Mouse (Mus musculus) B cell, adult 2 months (primary cell): Measurements from ENCODE around the gene Myom1.

Experiments used
- DNase-seq, 2 experiments: peaks; one replicate each; pipeline ENCODE4 v3.0.0; 2022

Myom1 gene

DNA sequence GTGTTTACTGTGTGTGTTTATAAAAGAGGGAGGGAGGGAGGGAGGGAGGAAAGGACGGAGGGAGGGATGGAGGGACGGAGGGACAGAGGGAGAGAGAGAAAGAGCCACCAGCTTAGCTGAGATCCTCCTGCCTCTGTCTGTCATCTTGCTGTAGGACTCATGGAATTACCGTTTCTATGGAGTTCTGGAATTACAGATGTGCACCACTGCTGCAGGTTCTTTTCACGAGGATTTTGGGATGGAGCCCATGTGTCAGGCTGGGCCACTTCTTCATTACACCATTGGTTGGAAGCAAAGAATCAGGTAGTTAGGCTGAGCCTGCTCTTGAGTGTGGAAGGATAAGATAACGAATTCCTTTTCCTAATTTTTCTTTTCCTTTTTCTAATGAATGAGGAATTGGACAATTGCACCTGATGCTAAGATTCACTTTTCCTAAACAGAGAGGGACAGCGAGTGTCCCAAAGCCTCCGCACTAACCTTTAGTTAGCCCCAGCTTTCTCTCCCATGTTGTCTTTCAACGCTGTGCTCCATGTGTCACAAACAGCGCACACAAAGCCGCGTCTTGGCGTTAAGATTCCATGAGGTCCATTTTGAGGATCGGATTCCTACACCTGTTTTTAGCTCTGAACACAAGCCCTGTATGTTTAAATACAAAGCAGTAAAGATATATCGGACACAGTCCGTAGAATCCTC, 16.3 kb downstream of the Myom1 start:
- no peak for DNase-seq

DNA sequence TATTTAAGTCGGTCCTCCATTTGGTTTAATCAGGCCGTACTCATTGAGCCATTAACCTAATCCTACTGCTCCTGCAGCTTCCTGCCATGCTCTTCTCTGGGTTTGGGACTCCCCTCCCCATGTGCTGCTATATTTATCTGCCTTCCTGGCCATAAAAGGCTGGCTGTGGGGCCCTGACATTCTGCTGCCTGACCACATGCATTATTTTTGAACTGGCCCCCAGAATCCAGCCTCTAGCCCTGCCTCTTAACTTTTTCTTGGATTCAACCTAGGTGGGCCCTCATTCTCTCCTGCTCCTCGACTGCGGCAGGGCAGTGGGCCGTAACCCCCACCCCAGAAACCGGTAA, 16.8 kb downstream of the Myom1 start:
- DNase-seq, result no peak

DNA sequence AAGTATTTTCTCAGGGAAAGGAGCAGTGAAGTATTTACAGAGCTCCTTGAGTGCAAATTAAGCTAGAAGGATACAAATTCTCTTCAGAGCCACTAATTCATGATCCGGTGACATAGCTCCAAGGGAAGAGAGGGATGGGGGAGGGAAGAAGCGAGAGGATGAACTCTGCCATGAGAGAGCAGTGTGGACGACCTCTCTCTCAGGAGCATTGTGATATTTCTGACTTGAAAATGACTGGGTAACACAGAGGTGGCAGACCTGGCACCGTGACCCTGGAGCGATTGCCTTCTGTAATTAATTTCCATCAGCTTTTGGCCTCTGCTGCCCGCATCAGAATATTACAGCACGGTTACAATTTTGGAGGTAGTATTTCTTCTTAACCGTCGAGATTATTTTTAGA, 17.4 kb downstream of the Myom1 start:
- DNase-seq, result no peak

DNA sequence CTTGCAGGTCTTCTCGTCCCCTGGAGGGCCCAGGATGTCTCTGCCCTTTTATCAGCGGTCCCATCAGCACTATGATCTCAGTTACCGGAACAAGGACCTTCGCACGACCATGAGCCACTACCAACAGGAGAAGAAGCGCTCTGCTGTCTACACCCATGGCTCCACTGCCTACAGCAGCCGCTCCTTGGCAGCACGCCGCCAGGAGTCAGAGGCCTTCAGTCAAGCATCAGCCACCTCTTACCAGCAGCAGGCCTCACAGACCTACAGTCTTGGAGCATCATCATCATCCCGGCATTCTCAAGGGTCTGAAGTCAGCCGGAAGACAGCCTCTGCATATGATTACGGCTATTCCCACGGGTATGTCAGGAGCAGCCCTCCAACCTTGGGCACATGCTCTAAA, 20.4 kb downstream of the Myom1 start:
- no peak for DNase-seq

DNA sequence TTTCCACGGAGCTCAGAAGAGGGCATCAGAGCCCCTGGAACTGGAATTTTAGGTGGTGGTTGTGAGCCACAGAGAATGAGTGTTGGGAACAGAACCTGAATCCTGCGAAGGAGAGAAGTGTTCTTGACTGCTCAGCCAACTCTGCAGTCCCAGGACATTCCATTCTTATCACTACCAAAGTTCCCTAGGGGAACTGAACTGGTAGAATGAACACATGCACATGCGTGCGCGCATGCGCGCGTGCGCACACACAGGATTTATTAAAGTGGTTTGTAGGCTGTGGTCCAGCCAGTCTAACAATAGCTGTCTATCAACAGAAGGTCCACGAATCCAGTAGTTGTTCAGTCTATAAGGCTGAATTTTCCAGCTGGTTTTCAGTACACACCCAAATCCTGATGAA, 21.6 kb downstream of the Myom1 start:
- DNase-seq, result no peak

DNA sequence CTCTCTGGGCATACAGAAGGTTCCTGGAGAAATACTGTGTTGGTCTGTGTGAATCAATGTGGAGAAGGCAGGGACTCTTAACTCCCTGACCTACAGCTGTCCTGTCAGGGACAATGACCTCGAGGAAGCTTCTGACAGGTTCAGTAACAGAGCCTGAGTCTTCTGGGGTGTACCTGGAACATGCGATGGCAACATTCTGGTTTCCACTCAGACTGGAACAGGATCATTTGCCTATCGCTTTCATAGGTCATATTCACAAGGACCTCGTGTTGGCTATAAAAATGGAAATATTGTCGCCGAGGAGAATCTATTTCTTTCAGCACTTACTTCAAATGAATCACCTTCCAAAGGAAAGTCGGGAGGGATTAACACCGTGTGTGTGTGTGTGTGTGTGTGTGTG, 23.5 kb downstream of the Myom1 start:
- no peak for DNase-seq

DNA sequence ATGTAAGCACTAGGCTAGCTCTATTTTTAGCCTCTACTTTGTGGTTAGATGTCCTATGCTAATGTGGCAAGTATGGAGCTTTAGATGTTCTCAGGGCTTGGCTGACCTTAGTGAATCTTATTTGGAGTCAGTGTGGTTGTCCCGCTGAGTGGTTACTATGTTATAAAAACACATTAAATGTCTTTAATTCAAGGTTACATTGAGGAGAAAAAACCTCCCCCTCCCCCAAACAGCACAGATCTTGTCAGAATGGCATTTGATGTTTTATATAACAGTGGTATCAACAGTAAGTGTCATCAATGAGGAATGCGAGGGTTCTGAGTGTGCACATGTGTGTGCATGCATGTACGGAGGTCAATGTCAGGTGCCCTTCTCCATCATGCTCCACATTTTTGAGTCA, 24.8 kb downstream of the Myom1 start:
- DNase-seq, result no peak

DNA sequence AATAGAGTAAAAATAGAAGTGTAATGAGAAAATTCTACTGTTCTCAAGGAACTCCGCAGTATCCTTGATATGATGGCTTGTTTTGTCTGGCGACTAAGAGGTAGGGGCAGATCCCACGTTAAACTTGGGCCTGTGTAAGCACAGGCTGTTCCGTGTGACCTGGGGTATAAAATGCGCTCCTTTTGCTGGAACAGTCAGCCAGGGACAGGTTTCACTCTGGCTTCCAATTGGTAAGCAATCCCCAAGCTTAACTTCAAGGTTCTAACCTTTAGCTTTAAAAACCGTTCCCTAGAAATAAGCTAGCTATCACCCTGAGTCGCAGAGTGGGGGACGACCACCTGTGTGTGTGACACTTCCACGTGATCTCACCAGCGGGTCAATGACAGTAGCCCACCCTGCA, 30.3 kb downstream of the Myom1 start:
- DNase-seq, result no peak

DNA sequence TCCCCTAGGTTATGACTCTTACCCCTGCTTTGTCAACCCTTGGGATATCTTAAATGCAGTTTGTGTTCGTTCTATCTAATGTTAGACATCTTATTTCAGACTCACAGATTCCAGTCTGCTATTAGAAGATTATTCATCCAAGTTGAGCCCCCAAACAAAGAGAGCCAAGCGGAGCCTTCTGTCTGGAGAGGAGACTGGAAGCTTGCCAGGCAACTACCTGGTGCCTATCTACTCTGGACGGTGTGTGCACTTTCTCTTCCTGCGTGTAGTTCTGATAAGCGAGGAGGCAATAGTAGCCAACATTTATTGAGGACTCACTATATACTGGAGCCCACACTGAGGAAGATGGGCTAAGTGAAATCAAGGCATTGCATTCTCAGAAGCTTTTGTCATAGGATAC, 32.0 kb downstream of the Myom1 start:
- DNase-seq, result no peak

DNA sequence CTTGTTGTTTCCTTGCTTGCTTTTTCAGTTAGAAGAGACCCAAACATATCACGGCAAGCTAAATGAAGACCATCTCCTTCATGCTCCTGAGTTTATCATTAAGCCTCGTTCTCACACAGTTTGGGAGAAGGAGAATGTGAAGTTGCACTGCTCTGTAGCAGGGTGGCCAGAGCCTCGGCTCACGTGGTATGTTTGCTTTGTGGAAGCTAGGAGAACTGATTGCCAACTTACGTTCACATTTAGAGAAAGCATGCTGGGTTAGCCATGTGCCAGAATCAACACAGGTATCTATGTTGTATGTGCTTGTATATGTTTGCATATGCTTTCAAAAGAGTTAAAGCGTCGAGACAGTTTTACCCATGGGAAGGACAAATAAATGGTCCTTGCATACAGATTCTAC, 34.8 kb downstream of the Myom1 start:
- no peak for DNase-seq

DNA sequence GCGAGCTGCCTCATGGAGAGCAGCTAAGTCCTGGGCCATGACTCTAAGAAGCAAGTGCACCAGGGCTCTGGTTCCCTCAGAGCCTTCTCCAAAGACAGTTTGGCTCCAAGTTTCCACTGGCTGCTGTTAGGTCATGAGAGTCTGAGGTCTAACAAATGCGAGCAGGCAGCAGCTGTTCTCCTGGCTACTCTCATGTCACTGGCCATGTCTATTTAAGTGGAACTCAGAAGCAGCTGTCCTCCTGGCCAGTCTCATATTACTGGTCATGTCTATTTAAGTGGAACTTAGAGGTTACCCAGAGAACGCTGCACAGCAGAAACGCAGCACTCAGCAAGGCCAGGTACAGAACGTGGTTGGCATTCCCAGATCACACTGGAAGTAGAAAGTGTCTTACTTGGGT, 36.4 kb downstream of the Myom1 start:
- DNase-seq, result no peak

DNA sequence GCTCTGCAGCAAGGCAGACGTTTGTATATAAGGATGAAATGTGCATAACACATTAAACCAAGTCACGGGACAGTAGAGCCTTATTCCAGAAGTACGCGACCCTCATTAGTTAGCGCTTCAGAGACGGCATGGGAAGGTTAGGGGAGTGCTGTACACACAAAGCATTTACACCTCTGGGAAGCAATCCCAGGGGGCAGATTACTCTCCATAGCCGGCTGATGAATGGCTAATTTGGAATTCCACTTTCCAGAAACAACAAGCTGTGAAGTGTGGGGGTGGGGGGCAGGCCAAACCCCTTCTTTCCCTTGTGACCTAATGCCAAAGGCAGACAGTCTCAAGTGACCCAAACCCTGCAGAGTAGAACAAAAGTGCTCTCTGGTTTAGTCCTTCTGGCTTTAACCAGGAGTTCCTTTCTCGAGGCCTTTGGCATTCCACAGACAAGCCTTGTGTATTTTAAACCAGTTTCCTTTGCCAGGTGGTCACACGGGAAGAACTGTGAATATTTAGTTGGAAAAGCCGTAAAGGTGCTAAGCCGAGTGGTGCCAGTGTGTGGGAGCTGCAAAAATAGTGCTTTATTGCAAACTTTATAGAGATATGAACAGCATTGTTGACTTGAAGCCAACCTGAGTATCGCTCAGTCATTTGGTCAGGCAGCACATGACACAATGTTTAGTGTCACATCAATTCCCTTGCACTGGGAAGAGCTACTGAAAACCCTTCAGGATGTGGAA, 37.6 kb downstream of the Myom1 start:
- no peak for DNase-seq

DNA sequence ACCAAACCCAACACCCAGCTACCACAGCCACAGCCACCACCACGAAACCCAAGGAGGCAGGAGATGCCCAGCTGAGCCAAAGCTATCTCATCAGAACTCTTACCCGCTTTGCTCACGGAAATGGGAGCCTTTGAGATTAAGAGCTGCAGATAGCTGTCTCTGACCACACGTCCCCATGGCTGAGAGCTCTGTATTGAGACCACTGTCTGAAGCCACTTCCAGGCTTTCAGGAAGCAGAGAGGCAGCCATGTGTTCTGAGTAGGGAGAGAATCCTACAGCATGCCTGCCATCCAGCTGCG, 38.1 kb downstream of the Myom1 start:
- no peak for DNase-seq

DNA sequence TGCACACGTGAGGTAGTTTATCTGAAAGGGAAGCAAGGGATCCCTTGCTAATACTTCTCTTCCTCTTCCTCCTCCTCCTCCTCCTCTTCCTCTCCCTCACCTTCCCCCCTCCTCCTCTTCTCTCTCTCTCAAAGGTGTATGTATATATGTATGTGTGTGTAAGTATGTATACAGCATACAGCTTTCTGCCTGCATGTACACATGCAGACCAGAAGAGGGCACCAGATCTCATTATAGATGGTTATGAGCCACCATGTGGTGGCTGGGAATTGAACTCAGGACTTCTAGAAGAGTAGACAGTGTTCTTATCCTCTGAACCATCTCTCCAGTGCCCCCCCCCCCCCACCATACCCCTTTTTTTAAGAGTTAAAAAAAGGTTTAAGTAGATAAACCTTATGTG, 40.2 kb downstream of the Myom1 start:
- DNase-seq, result no peak

DNA sequence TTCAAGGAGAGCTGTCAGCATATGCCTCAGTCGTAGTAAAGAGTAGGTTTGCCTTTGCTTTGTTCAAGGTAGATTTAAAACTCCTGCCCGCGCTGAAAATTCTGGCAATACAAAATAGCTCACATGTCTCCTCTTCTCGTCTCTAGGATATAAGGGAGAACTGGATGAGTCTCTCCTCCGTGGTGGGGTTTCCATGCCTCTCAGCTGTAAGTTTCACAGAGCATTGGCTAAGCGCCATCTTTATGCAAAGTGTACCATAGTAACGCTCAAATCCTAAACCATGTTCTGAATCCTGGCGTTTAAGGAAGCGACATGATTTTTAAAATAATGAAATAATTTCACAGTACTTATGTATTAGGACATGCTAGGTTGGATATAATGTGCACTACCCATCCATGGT, 43.2 kb downstream of the Myom1 start:
- no peak for DNase-seq

DNA sequence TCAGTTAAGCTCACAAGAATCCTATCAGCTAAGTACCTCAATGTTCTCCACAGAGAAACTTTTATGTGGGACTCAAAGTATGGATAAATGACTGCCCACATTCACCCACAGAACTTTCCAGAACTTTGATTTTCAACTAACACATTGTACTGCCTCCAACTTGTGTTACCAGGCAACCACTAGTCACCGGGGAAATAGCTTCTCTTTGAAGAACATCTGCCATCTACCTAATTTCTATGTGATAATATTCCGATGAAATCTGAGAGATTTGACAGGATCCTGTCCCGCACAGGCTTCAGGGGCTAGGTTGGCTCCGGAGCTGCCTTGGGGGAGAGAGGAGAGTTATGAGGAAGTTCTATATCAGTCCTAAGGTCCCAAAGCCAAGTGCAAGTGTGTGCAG, 44.4 kb downstream of the Myom1 start:
- DNase-seq, result no peak

DNA sequence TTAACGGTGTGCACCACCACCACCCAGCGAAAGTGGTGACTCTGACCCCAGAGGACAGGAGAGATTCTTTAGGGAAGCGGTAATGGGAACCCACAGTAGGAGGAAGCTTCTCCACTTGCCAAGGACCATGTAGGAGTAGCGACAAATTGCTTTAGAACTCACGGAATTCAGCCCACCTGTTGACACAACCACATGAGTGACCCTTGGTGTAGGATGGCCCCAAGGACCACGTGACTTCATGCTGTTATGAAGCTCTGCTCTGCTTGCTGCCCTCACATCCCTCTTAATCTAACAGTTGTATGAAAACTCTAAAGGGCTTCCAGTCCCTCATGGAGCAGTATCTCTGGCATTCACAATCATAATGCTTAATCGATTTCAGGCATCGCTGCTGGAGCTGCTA, 46.9 kb downstream of the Myom1 start:
- no peak for DNase-seq

DNA sequence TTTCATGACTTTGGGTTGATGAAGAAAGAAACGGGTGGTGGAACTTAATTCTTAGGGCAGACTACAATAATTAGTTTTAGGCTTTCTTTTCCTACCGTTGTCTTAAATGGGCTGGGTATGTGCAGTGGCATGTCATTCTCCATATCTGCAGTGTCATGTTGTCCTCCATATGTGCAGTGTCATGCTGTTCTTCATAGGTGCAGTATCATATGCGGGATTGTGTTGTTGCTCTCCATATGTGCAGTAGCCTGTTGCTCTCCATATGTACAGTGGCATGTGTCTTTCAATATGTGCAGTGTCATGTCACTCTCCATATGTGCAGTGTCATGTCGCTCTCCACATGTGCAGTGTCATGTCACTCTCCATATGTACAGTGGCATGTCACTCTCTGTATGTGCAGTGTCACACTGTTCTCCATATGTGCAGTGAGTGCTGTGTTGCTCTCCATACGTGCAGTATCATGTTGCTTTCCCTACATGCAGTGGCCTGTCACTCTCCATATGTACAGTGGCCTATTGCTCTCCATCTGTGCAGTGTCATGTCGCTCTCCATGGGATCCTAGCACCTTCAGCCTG, 50.8 kb downstream of the Myom1 start:
- no peak for DNase-seq

DNA sequence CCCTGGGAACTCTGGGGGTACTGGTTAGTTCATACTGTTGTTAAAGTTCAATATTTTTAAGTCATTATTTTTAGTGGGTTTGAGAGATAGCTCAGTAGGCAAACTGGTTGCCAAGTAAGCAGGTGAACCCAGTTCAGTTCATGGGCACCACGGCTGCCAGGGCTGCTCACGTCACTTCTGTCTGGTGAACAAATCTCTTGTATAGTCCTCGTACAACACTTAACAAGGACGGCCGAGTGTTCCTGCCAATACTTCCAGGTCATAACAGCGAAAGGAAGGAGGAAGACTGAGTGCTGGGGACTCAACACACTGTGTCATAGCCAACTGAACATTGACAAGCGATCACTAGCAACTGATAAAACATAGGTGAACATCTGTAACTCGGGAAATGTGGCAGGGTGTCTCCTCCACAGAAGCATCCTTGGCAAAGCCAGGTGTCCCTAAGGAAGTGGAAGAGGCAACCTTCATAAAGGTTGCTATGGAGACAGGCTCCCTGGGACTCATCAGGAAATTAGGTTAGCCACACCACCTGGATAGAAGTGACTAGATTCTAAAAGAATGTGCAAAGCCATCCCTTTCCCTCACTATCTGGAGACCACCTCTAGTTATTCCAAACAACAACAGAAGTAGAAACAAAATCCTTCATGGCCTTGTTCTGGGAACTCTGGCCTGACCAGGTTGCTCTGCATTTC, 52.9 kb downstream of the Myom1 start:
- no peak for DNase-seq

DNA sequence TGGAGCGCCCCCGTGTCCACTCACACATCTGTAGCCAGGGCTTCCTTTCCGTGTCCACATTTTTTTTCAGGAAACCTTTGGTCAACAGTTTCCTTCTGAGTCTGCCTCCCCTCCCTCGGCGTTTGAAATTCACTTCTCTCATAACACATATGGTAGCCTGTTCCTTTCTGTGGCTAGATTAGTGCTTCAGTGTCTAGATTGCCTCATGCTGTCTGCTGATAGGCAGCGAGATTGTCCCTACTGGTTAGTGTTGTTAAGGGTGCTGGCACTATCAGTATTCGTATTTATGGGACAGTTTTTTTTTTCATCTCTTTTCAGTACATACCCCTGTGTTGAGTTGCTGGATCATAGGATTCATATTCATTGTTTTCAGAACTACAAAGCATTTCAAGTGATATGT, 54.0 kb downstream of the Myom1 start:
- no peak for DNase-seq

DNA sequence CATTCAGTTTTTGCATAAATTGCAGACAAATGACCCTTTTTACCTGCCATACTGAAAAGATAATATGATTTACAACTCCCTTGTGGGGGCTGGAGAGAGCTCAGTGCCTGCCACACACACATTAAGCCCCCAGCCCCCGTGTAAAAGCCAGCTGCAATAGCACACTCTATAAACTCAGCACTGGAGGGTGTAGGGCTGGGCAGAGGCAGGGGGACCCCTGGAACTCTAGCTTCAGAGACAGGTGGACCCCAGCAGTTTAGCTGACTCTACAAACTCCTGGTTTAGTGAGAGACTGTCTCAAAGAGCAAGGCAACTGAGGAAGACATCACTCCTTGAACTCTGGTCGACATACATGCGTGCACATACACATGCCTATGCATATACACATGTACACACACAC, 55.3 kb downstream of the Myom1 start:
- DNase-seq, result no peak

DNA sequence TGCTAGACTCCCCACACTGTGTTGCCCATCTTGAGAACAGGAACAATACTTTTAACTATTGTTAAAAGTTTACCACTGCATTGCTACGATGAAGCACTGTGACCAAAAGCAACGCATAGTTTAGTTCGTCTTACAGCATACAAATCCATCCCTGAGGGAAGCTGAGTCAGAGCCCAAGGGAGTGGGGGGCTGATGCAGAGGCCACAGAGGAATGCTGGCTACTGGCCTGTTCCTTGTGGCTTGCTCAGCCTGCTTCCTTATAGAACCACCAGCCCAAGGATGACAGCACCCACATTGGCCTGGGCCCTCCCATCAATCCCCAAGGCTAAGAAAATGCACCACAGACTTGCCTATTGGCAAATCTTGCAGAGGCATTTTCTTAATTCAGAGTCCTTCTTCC, 56.8 kb downstream of the Myom1 start:
- DNase-seq, result no peak

DNA sequence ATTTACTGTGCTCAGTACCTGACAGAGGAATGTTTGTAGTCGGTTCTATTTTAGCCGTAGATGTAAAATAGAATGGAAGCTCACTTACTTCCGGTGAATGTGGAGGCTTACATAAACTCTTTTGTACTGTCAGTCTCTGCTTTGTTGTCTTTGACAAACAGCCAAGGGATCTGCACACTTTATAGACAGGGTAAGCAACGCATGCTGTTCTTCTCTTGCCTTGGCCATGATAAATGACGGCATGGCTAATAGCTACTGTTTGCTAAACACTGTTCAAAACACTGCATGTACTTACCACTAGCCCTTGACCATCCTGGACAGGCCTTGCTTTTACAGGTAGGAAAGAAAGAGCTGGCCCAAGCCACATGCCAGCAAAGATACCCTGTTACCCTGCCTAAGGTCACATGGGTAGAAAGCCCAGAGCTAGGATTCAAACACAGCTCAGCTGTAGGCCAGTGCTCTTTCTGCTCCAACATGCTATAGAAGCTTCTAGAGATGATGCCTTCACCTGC, 59.7 kb downstream of the Myom1 start:
- DNase-seq, result no peak
